Mouse (Mus musculus): ENCODE measurements at regions not wholly inside any gene's neighbourhood (a gene's known extent, or its start where the extent isn't known, plus 50 kb on each side); places are given as distances from the start of the nearest gene placed in this dataset.
"Not testable (repeated sequence)": the region's sequence is repeated elsewhere in the genome, so short reads cannot be mapped to it uniquely, and the experiment has no call there.

DNA sequence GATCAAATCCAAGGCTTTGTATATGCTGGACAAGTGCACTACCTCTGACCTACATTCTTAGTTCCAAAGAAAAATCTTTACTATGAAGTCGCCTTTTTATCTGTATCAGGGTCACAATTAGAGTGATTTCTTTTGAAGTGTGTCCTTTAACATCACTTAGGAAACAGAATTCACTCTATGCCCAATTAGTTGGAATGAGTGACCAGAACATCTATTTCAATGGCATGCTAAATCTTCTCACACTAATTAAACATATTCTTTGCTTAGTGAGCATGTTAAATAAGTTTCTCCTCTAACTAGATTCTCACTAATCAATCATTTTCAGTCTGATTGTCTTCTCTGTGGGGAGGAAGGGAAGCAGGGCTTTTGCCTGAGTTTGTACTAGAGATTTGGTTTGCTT lies 84.9 kb downstream of the Arl6ip6 start:
- no peak for DNase-seq (ENCODE audit: low spot score)

DNA sequence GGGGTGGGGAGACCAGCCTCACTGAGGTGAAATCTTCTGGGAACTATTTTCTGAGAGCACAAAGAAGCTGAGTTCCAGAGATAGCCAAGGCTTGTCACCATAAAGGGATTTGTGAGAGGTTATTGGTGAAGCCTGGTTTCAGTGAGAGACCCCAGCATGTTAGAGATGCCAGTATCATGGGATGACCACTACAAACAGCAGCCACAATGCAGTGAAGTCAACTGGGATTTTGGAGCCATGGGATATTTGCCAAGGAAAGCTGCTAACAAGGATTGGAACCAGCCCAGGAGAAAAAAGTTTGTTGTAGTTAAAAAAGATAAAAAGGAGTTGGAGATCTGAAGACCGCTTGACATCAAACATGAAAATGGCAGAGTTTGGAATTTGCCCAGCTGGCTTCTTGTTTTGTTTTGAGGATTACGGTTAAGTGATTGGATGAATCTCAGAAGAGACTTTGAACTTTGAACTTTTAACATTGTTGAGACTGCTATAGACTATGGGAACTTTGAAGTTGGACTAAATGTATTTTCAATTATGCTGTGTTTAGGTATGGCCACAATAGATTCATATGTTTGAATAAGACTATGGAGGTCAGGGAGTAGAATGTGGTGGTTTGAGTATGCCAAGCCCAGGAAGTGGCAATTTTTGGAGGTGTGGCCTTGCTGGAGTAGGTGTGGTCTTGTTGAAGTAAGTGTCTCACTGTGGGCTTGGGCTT lies 110.3 kb downstream of the Arl6ip6 start:
- DNase-seq (ENCODE audit: low spot score), result no peak

DNA sequence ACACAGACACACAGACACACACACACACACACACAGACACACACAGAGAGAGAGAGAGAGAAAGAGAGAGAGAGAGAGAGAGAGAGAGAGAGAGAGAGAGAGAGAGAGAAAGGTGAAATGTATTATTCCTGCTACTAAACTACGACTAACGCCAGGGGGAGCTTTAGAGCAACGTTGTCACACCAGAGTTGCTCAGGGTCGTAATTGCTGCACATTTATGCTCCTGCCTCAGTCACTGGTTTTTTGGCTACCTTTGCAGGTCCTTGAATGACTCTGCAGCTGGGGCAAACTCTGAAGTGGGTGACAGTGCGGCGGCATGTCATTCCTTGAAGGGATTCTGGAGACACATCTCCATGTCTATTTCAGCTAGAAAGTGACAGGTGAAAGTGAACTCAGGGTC lies 139.2 kb downstream of the Arl6ip6 start:
- peak; percentile 17 for DNase-seq (ENCODE audit: low spot score)

DNA sequence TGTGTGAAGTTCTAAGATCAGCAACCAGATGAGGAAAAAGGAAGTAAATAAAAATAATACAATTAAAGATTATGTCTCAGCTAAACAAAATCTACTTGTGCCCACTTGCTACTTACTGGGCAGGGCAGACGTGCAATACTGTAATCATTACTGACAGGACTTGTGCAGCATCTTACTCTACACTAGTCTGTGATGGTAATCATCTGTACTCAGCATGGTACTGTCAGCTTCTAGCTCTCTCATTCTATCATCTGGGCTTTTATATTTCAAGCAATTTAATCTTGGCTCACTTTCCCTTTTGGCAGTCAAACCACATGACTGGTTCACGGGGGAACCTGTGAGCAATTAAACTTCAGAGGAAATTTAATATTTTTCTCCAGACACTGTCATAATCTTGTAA lies 167.5 kb downstream of the Arl6ip6 start:
- no peak for DNase-seq (ENCODE audit: low spot score)

DNA sequence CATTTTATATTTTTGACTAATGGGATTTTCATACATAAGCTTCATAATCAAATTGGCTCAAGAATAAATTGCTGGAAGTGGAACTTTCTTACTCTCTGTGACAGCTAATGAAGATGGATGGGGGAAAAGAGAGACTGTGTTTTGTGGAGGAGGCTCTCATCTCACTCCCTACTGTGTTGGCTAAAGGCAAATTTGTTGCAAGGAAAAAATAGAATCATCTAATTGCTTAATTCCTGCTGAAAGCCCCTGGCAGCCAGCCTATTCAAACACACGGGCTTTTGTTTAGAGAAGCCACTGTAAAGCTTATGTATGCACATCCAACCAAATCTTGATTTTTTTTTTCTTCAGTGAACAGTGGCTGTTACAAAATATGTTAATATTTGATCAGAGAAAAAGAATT lies 190.8 kb downstream of the Arl6ip6 start:
- DNase-seq (ENCODE audit: low spot score), result no peak

DNA sequence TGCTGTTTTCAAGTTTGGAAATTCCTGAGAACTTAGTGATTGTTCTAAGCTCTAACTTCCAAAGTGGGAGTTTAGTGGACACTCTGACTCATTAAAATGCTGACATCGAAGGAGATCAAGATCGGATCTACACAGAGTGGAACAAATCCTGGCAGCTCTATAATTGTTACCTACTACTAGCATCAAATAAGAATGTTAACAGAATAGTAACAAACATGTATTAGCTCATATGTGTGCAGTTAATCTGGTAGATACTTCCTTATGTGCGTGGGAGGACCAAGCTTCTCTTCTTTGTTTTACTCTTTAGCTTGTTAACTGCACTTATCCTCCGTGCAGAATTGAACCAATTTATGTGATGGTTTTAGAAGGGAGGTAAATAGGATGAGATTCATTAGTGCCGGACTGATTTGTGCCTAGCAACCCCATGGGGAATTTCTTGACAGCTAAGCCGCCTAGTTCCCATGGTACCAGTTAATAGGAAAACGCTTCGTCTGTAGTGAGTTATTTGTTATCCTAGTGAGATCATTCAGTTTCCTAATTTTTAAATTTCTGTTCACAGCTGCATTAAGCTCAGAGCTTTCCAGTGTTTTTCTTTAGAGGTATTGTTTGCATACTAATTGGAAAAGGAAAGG lies 193.1 kb downstream of the Arl6ip6 start:
- no peak for DNase-seq (ENCODE audit: low spot score)

DNA sequence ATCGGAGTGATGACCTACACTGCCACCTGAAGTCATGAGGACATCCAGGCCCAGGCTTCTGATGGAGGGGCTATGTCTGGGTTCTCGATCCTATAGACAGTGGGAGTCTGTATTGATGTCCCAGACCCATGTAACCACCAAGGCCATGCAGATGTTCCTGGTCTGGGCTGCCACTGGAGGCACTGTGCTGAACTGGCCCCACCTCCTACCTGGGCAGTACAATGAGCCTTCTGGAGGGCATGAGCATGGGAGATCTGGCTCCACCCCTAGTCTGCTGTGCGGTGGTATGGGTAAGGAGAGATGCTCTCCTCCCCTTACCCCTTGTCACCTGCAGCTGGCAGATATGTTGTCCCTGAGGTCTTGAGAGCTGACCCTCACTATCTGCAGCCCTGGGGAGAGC lies 197.1 kb downstream of the Arl6ip6 start:
- no peak for DNase-seq (ENCODE audit: low spot score)

DNA sequence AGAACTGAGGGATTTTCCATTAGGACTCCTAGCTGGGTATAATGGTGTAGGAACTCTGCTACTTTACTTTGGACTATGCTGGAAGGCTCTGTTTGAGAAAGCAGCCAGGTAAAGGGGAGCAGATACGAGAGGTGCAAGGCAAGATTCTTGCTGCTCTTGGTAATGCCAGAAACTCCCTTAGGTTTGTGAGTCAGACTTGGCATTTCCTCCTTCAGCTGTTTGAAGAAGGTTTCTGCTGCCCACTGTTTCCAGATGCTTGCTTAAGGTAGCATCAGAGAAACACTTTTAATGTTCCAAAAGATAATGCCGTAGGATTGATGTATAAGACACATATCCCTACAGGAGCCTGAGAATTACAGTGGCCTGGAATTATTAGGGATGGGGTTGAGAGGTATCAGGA lies 222.9 kb downstream of the Arl6ip6 start:
- no peak for DNase-seq (ENCODE audit: low spot score)

DNA sequence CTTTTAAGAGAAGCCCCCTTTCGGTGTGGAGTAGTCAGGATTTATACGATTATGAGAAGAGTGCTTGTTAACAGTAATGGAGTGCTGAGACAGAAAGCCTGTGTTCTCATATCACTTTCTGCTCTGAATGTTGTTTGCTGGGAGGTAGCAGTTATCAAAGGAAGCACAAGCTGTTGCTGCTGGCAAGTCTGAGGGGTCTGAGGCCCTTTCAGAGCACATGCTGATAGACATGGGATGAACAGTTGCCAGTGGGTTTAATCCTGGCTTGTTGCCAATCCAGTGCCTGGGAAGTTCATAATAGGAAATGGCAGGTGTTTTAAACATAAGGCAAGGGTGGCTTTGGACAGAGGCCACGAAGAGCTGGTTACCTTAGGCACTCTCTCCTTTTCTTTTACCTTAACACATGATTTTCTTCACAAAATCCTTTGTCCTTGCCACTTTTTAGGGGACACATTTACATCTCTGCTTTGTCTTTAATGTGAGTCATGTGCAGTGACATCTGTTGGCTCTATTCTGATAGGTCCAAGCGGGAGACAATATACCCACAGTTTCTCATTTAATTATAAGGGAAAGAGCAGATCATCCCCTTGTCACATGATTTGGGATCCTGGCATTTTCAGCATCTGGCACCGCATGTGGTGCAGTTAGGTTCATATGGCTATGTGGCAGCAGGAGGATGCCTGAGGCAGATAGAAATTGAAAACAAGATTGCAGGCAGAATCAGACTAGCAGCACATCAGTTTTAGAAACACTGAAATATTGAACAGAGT lies 245.7 kb downstream of the Arl6ip6 start:
- DNase-seq (ENCODE audit: low spot score), result no peak

DNA sequence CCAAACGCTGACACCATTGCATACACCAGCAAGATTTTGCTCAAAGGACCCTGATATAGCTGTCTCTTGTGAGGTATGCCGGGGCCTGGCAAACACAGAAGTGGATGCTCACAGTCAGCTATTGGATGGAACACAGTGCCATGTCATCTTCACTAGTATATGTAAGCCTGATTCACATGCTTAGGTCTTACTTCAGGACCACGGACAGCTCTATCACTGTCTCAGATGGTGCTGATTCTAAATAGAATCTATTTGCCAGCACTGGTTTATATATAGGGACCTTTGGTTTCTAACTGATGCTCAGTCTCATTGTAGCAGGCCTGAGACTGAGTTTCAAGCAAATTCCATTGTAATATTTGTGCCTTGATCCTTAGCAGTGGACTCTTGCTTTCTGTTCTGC lies 248.8 kb downstream of the Arl6ip6 start:
- DNase-seq (ENCODE audit: low spot score), result not testable (repeated sequence)

DNA sequence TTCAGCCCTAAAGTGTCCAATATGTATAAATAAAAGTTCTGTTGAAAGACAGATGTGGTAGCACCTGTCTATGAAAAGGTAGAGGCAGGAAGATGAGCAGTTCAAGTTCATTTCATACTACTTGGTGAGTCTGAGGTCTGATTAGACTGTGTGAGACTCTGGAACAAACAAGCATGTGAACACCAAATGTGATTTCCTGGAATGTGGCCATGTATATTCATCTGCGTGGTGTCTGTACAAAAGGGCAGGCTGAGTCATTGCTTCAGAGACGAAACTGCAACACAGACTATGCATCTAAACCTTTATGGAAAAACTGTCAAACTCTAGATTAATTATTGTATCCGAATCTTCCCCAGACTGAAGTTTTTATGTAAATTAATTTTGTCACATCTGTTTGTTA lies 268.7 kb downstream of the Arl6ip6 start:
- no peak for DNase-seq (ENCODE audit: low spot score)

DNA sequence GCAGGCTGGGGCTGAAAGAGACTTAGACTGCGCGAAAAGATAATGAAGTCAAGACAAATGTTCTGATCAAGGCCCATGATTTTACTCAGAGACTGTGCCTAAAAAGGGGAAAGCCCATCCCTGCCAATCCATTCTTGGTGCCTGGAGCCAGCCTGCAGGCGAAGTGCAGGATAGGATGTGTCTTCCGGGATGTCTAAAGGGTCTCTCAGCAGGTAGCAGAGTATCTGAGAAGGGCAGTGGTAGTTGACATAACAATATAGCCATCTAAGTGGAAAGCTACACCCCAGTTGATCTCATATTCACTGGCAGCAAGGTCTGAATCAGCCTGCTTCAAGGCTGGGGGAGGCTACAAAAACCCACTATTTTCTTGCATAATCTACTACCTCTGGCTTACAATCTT lies 282.9 kb downstream of the Arl6ip6 start:
- no peak for DNase-seq (ENCODE audit: low spot score)

DNA sequence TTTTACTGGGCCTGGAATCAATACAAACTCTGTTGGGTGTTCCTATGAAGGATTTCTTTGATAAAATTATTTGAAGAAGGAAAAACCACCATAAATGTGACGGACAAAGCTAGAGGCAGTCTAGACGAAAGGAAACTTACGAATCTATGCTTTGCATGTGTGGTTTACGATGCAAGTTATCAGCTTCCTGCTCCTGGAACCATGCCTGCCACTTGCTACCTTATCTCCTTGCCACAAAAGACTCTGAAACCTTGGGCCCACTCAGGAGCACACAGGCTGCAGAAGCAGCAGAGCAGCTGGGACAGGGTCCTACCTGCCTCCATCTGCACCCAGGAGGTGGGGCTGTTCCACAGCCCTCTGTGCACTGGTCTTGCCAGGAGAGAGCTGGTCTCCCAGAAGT lies 287.5 kb downstream of the Arl6ip6 start:
- DNase-seq (ENCODE audit: low spot score), result not testable (repeated sequence)

DNA sequence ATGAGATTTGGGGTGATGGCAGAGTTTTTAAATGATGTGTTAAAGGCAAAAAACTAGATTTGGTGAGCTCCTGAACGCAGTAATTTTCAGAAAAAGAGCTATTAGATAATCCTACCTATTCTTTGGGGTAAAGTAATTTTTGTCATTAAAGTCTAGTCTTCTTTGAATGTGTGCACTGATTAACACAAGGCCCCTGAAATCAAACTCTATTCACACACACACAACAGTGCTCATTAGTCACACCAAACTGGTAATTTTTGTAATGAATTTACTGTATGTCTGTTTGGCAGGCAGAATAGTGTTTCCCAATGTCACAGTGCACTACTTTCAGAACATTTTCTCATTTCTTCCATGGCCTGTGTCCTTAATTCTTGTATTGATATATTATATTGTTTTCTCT lies 296.8 kb downstream of the Arl6ip6 start:
- DNase-seq (ENCODE audit: low spot score), result no peak

DNA sequence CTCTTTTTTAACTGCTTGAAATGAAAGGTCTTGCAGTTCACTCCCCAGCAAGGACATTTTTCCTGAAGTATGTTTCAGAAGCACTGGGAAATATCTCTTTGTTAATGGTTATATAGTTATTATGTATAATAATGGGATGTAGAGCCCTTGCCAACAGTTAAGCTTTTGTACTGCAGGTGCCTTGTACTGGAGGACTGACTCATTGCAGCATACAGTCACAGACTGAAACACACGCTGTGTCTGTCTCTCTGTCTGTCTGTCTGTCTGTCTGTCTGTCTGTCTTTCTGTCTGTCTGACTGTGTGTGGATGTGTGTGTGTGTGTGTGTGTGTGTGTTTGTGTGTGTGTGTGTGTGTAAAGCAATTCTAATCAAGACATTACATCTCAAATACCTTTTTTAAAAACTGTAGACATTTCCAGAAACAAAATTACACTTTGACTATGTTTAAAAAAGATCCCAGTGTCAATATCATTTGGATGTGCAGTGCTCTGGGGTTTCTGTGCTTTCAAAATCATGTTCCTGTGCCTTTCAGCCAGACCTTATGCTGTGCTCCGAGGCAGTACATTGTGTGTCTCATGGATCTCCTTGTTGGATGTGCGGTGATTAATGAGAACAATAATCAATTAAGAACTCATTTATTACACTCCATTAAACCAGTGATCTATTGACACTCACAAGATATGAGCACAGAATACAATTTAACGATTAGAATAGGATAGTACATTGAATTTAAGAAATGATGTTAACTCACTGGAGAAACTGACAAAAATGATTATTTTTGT lies 299.5 kb downstream of the Arl6ip6 start:
- no peak for DNase-seq (ENCODE audit: low spot score)

DNA sequence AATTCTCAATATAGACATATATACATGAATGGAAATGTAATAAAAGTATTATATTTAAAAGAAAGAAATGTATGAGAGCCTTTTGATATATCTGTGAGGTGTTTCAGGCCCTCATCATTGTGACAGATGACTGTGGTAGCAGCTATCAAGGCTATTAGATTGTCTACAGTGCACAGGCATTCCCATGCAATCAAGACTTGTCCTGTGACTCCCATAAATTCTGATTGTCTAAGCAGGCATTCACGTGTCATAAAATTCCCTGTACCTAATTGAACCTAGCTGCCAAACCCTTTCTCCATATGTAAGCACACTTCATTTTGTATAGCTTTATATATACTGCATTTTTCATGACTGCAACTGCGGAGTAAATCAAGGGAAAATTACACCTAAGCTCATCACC lies 301.3 kb downstream of the Arl6ip6 start:
- no peak for DNase-seq (ENCODE audit: low spot score)

DNA sequence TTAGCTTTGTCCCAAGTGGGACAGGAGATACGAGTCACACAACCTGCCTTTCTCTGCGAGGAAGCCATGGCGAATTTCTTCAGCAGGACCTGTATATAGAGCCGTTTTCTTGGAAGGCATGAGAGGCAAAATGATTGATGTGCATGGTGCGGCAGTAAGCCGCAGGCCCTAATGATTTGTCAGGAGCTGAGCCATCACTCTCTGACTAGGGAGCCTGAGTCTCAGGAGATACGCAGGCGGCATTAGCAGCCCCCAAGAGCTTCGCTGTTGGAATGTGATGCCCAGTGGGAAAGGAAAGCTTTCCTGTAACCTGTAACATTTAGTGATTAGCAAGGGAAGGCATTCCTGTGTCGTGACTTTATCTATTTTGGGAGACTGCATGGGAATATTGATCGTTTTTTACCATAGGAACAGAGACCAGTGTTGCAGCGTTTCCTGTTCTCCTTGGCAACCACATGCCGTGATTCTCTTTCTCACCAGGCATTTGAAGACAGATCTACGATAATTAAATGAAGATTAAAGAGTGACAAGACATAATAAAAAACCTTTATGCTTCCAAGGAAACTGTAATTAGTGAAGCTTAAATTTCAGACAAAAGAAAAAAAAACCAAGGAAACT lies 310.2 kb downstream of the Arl6ip6 start:
- no peak for DNase-seq (ENCODE audit: low spot score)

DNA sequence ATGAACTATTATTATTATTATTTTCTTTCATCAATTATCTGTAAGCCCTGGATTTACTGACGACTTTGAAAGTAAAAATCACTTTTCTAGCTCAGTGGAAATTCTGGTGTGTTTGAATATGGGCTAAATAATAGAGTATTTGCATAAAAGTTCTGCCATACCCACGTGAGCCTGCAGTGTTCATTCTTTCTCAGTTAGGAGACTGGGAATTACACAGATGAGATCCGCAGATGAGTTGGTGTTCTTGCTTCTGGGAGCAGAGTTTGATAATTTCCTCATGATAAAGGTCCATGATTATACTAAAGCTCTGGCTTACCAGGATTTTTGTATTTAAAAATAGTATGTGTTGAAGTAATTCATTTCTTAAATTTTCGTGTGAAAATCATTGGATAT lies 310.7 kb downstream of the Arl6ip6 start:
- DNase-seq (ENCODE audit: low spot score), result no peak

DNA sequence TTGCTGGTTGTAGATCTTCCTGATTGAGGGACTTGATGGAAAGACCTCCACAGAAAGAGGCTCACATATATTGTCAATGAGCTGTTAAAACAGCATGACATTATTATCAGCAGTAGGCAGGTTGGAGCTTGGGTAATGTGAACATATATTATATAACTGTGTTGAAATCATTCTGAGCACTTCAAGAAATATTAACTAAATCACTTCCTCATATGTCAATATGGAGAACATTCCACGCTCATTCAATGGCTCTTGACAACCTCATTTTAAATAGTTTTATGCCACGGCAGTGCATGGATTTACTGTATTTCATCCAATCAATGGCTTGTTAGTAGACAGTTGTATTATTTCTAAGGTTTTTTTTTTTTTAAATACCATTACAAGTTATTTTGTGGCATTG lies 350.6 kb downstream of the Arl6ip6 start:
- no peak for DNase-seq (ENCODE audit: low spot score)

DNA sequence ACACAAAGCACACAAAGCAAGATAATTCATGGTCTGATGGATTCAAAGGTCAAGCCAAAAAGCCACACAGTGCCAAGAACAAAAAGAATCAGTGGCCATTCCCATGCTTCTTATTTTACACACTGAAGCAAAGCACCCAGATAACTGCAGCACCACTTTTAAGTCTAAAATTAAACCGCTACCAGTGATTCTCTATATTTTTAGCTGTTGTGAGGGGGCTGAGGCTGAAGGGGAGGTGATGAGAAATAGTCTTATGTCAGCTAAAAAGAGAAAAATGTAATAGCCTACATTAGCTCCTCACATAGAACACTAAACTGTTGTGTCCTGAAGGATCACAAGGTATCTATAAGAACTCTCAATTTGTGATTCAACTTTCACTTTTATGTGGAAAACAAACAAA lies 382.5 kb downstream of the Arl6ip6 start:
- DNase-seq (ENCODE audit: low spot score), result no peak

DNA sequence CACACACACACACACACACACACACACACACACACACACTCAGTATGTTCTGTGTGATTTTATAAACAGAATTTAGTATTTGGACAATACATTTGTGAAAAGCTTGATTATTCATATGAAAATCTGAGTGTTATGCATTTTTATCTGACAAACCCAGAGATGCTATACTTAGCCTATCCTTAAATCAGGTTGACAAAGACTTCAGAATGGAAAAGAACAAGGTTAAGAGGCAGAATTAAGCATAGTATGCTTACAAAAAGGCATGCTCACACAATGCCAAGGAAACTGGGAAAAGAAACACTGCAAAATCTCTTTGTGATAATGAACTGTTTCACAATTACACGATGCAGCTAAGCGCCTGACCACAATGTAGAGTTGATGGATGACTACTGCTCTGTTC lies 414.3 kb downstream of the Arl6ip6 start:
- DNase-seq (ENCODE audit: low spot score), result no peak

DNA sequence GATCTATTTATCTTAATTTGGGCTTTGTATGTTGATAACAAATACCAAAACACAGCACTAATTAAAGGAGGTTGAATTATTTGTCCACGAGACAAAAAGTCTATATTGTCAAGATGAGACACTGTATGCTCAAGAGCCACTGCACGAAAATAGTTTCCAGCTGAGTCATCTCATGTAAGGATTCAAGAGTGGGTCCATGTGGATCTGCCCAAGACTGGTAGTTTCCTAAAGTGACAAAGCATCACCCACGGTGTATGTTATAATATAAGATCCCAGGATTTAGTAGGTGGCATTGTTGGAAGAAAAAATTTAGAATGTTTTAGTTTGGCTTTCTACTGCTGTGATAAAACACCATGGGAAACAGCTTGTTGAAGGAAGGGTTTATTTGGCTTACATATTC lies 428.2 kb downstream of the Arl6ip6 start:
- no peak for DNase-seq (ENCODE audit: low spot score)

All from urinary bladder, adult 2 months (tissue).